Mouse (Mus musculus) testis, postnatal 10 days (tissue): ENCODE measurements around the gene Spcs1.

ENCODE experiments used
- DNase-seq: peaks from one replicate; pipeline ENCODE4 v3.0.0; 2021; ENCODE audit warnings: low spot score

Spcs1 gene

GRCm38 (mm10) chr14:30949986-30950385 is 51.5 kb downstream of the Spcs1 start:
- DNase-seq: no peak
